Mouse (Mus musculus): Measurements from ENCODE around the gene Mad1l1. TPM values are rescaled to one million over a fixed set of nuclear protein-coding genes. Genes with fewer than 3 reads are reported as not detected.

Mad1l1 gene
- polyA plus RNA-seq, 1 experiment from 2014 or later, result 44.1 TPM

DNA sequence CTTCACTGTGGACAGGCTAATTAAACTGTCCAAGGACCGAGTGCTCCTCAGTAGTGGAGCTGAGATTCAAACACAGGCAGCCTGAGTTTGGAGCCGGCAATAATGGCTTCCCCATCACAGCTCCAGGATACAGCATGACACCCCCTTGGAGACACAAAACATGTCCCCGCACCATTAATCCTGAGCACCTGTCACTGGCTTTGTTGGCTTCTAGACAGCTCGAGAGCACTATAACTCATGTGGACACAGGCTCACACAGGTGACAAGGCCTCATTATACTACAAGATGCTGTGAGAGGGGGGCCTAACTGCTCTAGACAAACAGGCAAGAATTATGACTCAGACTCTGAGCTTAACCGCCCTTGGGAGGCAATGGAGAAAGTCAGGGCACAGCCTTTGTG, 66.1 kb downstream of the Mad1l1 start:
- no peak overlapping the region for H3K9ac ChIP-seq
- H3K27me3 ChIP-seq (replicated peaks), result no peaks in the 10 kb centered on the region
- H3K4me3 ChIP-seq, result no peak overlapping the region
- H3K36me3 ChIP-seq, result peaks cover 3% of the 10 kb centered on the region; the same call in 1 of the 2 replicates
- no peak overlapping the region for H3K4me2 ChIP-seq (replicated peaks)
- 34% methylated on average over 5 of the region's 5 CpGs for WGBS
- no peaks in the 10 kb centered on the region for H3K9me3 ChIP-seq
- H3K27ac ChIP-seq, result no peak overlapping the region
- H3K4me1 ChIP-seq, result peaks cover 19% of the 10 kb centered on the region
- peak; percentile 72 for ATAC-seq (ENCODE audit: low FRiP score, low read depth)

DNA sequence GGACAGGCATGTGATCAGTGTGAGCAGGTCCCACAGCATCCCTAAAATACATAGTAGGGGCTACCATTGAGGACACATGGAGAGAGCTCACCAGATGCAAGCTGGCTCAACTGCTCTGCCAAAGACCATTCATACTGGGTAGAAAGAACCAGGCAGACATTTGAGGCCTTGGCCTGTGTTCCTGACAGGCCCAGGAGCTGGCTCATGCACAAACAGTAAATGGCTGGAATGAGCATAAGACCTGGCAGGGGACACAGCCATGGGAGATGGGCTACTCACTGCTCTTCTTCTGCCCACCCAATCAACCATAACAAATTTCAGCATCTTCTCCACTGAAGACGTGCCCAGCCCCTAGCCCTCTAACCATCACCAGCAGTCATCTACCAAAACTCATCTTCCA, 66.7 kb downstream of the Mad1l1 start:
- Histone ChIP-seq H3K9me3 (no peaks in the 10 kb centered on the region), H3K27me3 (replicated peaks) (no peaks in the 10 kb centered on the region), H3K36me3 (peaks cover 2% of the 10 kb centered on the region; the same call in 1 of the 2 replicates), H3K4me2 (replicated peaks) (no peak overlapping the region), H3K27ac (no peak overlapping the region), H3K4me1 (peaks cover 23% of the 10 kb centered on the region), H3K4me3 (no peak overlapping the region), H3K9ac (no peak overlapping the region)
- ATAC-seq (ENCODE audit: low FRiP score, low read depth), result no peak
- WGBS, result 73% methylated on average over 1 of the region's 1 CpGs

DNA sequence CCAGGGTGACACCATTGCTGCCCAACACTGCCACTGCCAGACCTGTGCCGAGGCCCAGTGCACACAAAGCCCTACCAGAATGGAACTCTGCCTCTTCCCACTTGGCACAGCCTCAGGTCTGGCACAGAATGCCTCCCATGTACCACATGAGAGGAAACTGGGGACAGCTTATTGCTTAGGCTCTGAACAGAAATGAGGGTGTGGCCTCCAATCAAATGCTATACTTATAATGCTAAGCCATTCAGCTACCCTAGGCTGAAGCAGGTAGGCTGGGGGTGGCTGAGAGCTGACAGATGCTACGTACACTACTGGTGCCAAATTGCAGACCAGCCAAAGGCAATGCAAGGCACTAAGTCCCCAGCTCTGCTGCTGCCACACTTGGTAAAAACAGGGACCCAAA, 69.4 kb downstream of the Mad1l1 start:
- no peaks in the 10 kb centered on the region for H3K36me3 ChIP-seq
- WGBS, result 90% methylated on average over 2 of the region's 2 CpGs
- H3K4me1 ChIP-seq, result peaks cover 24% of the 10 kb centered on the region
- H3K9ac ChIP-seq, result no peak overlapping the region
- H3K27ac ChIP-seq, result no peak overlapping the region
- no peak for ATAC-seq (ENCODE audit: low FRiP score, low read depth)
- no peaks in the 10 kb centered on the region for H3K9me3 ChIP-seq
- H3K27me3 ChIP-seq (replicated peaks), result no peaks in the 10 kb centered on the region
- H3K4me3 ChIP-seq, result no peak overlapping the region
- H3K4me2 ChIP-seq (replicated peaks), result no peak overlapping the region

DNA sequence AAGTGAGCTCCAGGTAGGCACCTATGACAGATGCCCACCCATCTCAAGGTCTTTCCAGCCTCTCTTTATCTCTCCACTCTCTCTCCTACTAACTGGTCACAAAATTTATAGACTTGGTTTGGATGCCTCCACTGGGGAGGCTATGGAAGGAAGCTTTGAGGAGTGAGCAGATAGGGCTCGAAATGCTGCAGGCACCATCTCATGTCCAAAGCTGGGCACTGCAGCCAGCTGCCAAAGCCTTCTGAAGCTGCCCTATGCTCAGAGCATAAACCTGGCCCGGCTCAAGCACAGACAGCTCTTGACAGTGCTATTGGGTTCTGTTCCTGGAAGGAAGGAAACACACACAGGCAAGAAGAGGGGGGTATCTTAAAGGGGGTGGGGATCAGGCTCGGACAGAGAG, 71.0 kb downstream of the Mad1l1 start:
- Histone ChIP-seq H3K27me3 (replicated peaks) (no peaks in the 10 kb centered on the region), H3K27ac (no peak overlapping the region), H3K36me3 (no peaks in the 10 kb centered on the region), H3K4me2 (replicated peaks) (no peak overlapping the region), H3K9ac (no peak overlapping the region), H3K4me1 (peaks cover 15% of the 10 kb centered on the region), H3K9me3 (no peaks in the 10 kb centered on the region), H3K4me3 (no peak overlapping the region)
- WGBS, result 86% methylated on average over 3 of the region's 3 CpGs
- ATAC-seq (ENCODE audit: low FRiP score, low read depth), result no peak

DNA sequence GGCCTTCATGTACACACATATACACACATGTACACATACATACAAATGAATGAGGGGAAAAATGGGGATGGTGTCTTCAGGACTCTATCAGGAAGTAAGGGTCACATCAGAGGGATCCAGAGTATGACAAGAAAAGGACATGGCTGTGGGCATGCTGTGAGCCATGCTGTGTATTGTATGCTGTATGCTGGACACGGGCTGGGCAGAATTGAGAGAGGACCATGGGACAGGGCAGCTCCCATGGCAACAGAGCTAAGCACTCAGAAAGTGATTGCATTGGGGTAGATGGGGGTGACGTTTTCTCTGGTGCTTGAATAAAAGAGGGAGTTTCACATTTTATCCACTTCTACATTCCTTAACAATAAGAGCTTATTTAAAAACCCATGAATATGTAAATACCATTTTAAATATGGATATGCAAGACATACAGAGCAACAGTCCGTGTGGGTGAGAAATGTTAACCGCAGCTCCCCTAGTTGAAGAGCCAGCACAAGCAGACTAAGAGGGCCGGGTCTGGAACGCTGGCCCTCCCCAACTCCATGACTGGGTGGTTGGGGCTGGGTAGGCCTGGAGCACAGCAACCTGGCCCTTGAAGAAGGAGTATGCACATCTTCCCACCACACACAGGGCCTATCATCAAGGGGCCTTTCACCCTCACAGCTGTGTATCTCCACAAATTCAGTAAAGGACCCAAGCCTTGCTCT, 71.8 kb downstream of the Mad1l1 start:
- no peak overlapping the region for H3K9ac ChIP-seq
- no peaks in the 10 kb centered on the region for H3K27me3 ChIP-seq (replicated peaks)
- H3K9me3 ChIP-seq, result no peaks in the 10 kb centered on the region
- 73% methylated on average over 6 of the region's 6 CpGs for WGBS
- no peak overlapping the region for H3K27ac ChIP-seq
- no peak for ATAC-seq (ENCODE audit: low FRiP score, low read depth)
- no peak overlapping the region for H3K4me2 ChIP-seq (replicated peaks)
- peaks cover 6% of the 10 kb centered on the region; the same call in 1 of the 2 replicates for H3K4me1 ChIP-seq
- H3K4me3 ChIP-seq, result no peak overlapping the region
- no peaks in the 10 kb centered on the region for H3K36me3 ChIP-seq

DNA sequence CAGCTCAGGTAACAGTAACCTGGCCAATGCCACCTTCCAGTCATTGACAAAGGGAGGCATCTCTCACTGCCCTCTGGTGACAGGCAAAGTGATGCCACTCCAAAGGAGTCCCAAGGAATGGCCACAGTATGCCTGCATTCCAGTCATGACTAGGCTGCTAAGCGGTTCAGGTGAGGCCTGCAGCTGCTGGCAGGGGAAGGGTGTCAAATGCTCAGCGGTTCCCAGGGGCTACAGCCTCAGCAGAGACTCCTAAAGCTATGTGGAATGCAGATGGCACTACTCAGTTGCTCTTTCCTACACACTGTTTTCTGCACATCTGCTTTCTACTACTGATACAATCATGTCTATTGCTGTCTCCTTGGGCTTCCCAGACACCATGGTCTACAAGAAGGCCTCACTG, 73.3 kb downstream of the Mad1l1 start:
- no peaks in the 10 kb centered on the region for H3K9me3 ChIP-seq
- no peak overlapping the region for H3K27ac ChIP-seq
- WGBS, result 84% methylated on average over 2 of the region's 2 CpGs
- no peaks in the 10 kb centered on the region for H3K36me3 ChIP-seq
- no peak overlapping the region for H3K4me2 ChIP-seq (replicated peaks)
- peaks cover 5% of the 10 kb centered on the region; the same call in 1 of the 2 replicates for H3K4me1 ChIP-seq
- no peak overlapping the region for H3K9ac ChIP-seq
- H3K4me3 ChIP-seq, result no peak overlapping the region
- no peaks in the 10 kb centered on the region for H3K27me3 ChIP-seq (replicated peaks)
- ATAC-seq (ENCODE audit: low FRiP score, low read depth), result no peak

DNA sequence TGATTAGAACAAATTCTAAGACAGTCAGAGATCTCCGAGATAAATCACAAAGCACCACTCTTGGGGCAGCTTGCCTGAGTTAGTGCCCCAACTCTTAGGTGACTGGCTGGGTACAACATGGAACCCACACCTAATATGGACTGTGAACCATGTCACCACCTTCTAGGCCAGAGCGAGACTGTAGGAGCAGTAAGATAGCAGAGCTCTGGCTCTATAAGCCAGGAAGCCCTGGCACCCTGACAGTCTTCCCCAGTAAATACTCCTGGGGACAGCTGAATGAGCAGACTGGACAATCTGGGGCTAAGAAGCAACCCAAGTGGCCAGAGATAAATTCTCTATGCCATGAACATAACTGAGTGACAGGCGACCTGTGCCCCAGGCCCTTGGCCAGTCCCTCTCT, 81.1 kb downstream of the Mad1l1 start:
- H3K4me1 ChIP-seq, result peaks cover 10% of the 10 kb centered on the region; the same call in 1 of the 2 replicates
- no peaks in the 10 kb centered on the region for H3K9me3 ChIP-seq
- 98% methylated on average over 3 of the region's 3 CpGs for WGBS
- no peak overlapping the region for H3K4me2 ChIP-seq (replicated peaks)
- no peak overlapping the region for H3K4me3 ChIP-seq
- H3K9ac ChIP-seq, result no peak overlapping the region
- H3K27ac ChIP-seq, result no peak overlapping the region
- no peaks in the 10 kb centered on the region for H3K36me3 ChIP-seq
- H3K27me3 ChIP-seq (replicated peaks), result no peaks in the 10 kb centered on the region
- ATAC-seq (ENCODE audit: low FRiP score, low read depth), result no peak

DNA sequence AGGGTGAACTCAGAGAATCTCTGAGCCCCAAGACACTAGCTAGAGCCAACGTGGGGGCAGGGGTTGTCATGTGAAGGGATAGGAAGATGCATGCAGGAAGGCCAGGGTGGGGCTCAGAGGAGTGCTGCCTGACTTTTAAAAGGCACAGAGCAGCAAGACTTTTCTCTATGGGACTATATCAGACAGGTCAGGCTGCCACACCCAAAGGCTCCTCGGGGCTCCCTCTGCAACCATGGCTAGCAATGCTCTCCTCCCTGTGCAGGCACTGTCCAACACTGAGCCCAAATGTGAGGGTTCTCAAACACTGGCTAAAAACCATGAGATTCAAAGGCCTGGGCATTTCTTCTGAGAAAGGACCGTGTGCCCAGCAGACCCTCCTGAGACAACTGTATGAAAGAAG, 82.5 kb downstream of the Mad1l1 start:
- WGBS, result 83% methylated on average over 3 of the region's 3 CpGs
- no peak overlapping the region for H3K27ac ChIP-seq
- H3K9ac ChIP-seq, result no peak overlapping the region
- H3K36me3 ChIP-seq, result no peaks in the 10 kb centered on the region
- H3K27me3 ChIP-seq (replicated peaks), result no peaks in the 10 kb centered on the region
- no peak overlapping the region for H3K4me3 ChIP-seq
- no peaks in the 10 kb centered on the region for H3K9me3 ChIP-seq
- H3K4me1 ChIP-seq, result peaks cover 10% of the 10 kb centered on the region; the same call in 1 of the 2 replicates
- no peak overlapping the region for H3K4me2 ChIP-seq (replicated peaks)
- ATAC-seq (ENCODE audit: low FRiP score, low read depth), result no peak

DNA sequence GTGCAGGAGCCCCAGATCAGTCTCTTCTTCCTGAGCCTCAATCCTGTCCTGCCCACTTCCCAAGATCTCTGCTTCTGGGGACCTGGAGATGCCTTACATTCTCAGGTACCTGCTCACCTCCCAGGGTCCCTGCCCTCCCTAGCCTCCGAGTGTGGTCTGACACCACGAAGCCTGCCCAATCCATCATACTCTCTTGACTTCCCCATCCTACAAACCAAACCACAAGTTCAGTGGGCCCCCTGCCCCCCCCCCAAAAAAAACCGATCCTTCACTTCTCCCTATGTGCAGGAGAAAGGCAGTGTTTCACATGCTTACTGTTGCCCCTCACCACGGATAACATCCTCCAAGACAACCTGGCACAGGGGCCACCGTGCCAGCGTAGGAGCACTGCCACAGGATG, 90.5 kb downstream of the Mad1l1 start:
- Histone ChIP-seq H3K27me3 (replicated peaks) (no peaks in the 10 kb centered on the region), H3K9me3 (no peaks in the 10 kb centered on the region), H3K36me3 (no peaks in the 10 kb centered on the region), H3K4me1 (peaks cover 18% of the 10 kb centered on the region; the same call in 1 of the 2 replicates), H3K27ac (no peak overlapping the region), H3K4me2 (replicated peaks) (no peak overlapping the region), H3K4me3 (no peak overlapping the region), H3K9ac (no peak overlapping the region)
- WGBS, result 89% methylated on average over 6 of the region's 6 CpGs
- no peak for ATAC-seq (ENCODE audit: low FRiP score, low read depth)

DNA sequence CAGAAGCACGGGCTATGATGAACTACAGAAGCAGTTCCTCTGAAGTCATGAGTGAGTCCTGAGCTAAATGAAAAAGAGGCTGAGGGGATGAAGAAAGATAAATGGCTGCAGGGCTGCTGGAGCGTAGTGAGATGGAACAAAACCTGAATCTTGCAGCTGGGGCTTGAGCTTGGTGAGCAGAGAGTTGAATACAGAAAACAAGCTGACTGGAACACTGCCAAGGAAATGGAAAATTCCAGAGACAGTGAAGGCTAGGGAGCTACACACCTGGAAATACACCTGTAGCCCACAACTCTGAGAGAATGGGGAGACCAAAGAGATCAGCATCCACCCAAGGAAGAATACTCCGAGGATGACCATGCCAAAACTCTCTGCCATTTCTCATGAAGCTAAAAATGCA, 93.0 kb downstream of the Mad1l1 start:
- H3K4me3 ChIP-seq, result no peak overlapping the region

DNA sequence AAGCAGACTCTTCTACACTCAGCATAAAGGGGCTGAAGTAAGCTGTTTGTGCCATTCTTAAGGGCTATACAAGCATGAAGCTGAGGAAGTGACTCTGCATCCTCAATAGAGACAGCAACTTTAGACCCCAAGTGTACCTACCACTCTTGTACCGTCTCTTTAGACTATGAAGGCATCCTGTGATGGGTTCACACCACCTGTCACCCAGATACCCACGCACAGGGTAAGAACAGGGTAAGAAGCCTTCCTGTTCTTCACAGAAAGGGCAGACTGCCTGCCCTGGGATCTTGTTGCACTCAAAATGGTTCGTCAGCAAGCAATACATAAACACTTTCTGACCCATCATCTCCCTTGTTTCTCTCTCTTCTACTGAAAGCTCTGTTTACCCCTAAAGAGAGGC, 94.5 kb downstream of the Mad1l1 start:
- no peak overlapping the region for H3K4me3 ChIP-seq
- no peak overlapping the region for H3K27ac ChIP-seq
- ATAC-seq (ENCODE audit: low FRiP score, low read depth), result no peak
- H3K4me2 ChIP-seq (replicated peaks), result no peak overlapping the region
- H3K4me1 ChIP-seq, result peaks cover 26% of the 10 kb centered on the region
- H3K9me3 ChIP-seq, result no peaks in the 10 kb centered on the region
- H3K9ac ChIP-seq, result no peak overlapping the region
- H3K36me3 ChIP-seq, result no peaks in the 10 kb centered on the region
- WGBS, result 71% methylated on average over 3 of the region's 3 CpGs
- no peaks in the 10 kb centered on the region for H3K27me3 ChIP-seq (replicated peaks)

More for the DNA sequence above, 93.0 kb downstream of the Mad1l1 start:
- H3K4me2 ChIP-seq (replicated peaks), result no peak overlapping the region
- no peaks in the 10 kb centered on the region for H3K9me3 ChIP-seq
- no peak overlapping the region for H3K9ac ChIP-seq
- no peaks in the 10 kb centered on the region for H3K36me3 ChIP-seq
- 93% methylated on average over 3 of the region's 3 CpGs for WGBS
- no peak overlapping the region for H3K27ac ChIP-seq
- H3K27me3 ChIP-seq (replicated peaks), result no peaks in the 10 kb centered on the region
- ATAC-seq (ENCODE audit: low FRiP score, low read depth), result no peak
- peaks cover 21% of the 10 kb centered on the region; the same call in 1 of the 2 replicates for H3K4me1 ChIP-seq

DNA sequence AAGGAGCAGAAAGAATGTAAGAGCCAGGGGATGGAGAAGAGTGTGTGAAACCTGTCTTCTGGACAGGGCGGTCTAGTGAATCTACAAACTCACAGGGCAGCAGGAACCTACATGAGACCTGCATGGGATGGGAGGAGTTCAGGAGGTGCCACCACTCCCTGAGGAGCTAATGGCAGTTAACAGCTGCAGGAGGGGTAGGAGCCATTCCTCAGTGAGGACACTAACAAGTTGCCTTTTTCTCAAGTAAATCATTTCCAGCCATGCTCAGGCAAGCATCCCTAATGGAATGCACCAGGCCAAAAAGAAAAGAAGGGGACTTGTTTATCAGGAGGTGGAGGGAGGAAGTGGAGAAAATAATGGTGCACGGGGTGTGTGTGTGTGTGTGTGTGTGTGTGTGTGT, 95.5 kb downstream of the Mad1l1 start:
- Histone ChIP-seq H3K36me3 (no peaks in the 10 kb centered on the region), H3K4me1 (peaks cover 36% of the 10 kb centered on the region), H3K27me3 (replicated peaks) (no peaks in the 10 kb centered on the region), H3K27ac (no peak overlapping the region), H3K4me3 (no peak overlapping the region), H3K9me3 (no peaks in the 10 kb centered on the region), H3K4me2 (replicated peaks) (no peak overlapping the region), H3K9ac (no peak overlapping the region)
- ATAC-seq (ENCODE audit: low FRiP score, low read depth), result no peak
- WGBS, result 54% methylated on average over 2 of the region's 2 CpGs

DNA sequence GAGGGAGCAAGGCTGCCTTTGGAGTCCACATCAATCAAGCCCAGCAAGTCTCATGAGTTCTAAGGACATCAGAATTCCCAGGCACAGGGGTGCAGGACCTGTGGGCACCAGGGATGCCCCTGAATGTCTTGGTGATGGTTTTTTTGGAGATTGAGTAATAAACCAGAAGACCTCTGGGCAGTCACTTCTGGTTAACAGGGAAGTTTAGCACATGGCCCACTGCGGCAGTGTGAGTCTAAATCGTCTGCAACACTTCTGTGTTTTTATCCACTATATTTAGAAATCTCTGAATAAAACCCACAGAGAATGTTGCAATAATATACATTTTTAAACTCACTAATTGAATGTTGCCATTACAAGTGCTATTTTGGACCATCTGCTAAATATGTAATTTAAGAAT, 96.2 kb downstream of the Mad1l1 start:
- H3K4me1 ChIP-seq, result peaks cover 43% of the 10 kb centered on the region
- no peaks in the 10 kb centered on the region for H3K27me3 ChIP-seq (replicated peaks)
- no peak overlapping the region for H3K27ac ChIP-seq
- H3K4me3 ChIP-seq, result no peak overlapping the region
- 94% methylated on average over 2 of the region's 2 CpGs for WGBS
- no peak overlapping the region for H3K9ac ChIP-seq
- H3K9me3 ChIP-seq, result no peaks in the 10 kb centered on the region
- no peaks in the 10 kb centered on the region for H3K36me3 ChIP-seq
- ATAC-seq (ENCODE audit: low FRiP score, low read depth), result no peak
- no peak overlapping the region for H3K4me2 ChIP-seq (replicated peaks)

Measured in neural tube, embryonic 12.5 days (tissue).